Mouse (Mus musculus) neural tube, embryonic 11.5 days (tissue): ENCODE results near the gene D630003M21Rik. TPM values are rescaled to one million over a fixed set of nuclear protein-coding genes. Genes with fewer than 3 reads are reported as not detected.

Experiments used
- ATAC-seq: fragments of 200-750 bp; cut with Nextera tagmentation; 2 replicates; pipeline ENCODE4 v1.8.0; 2017; ENCODE audit warnings: moderate number of reproducible peaks, mild to moderate bottlenecking, moderate TSS enrichment, moderate library complexity; ENCODE audit not compliant: insufficient read depth, low FRiP score, low TSS enrichment
- DNase-seq: peaks from one replicate; pipeline ENCODE4 v3.0.0-alpha.2; 2015; ENCODE audit warnings: low spot score
- H3K27ac ChIP-seq: fragments of 300-500 bp; sonication (generic); 2 replicates; pipeline ENCODE4 v1.5.1; 2014; ENCODE audit warnings: low read depth, mild to moderate bottlenecking, low read length
- H3K27me3 ChIP-seq: fragments of 300-500 bp; sonication (generic); 2 replicates; pipeline ENCODE4 v1.6.1; 2014; ENCODE audit warnings: mild to moderate bottlenecking, low read length, mixed read lengths; ENCODE audit not compliant: control insufficient read depth, insufficient read depth
- H3K36me3 ChIP-seq: fragments of 300-500 bp; sonication (generic); 2 replicates; pipeline ENCODE4 v1.6.1; 2014; ENCODE audit warnings: mild to moderate bottlenecking, low read length, moderate library complexity, mixed read lengths; ENCODE audit not compliant: control insufficient read depth, insufficient read depth
- H3K4me1 ChIP-seq: fragments of 300-500 bp; sonication (generic); 2 replicates; pipeline ENCODE4 v1.6.1; 2014; ENCODE audit warnings: low read length, mixed read lengths; ENCODE audit not compliant: control insufficient read depth, insufficient read depth
- H3K4me2 ChIP-seq: fragments of 300-500 bp; sonication (generic); 2 replicates; pipeline ENCODE4 v1.6.1; 2014; ENCODE audit warnings: low read depth, mild to moderate bottlenecking, moderate library complexity
- H3K4me3 ChIP-seq: fragments of 300-500 bp; sonication (generic); 2 replicates; pipeline ENCODE4 v1.5.1; 2014; ENCODE audit warnings: low read depth, low read length
- H3K9ac ChIP-seq: fragments of 300-500 bp; sonication (generic); 2 replicates; pipeline ENCODE4 v1.6.1; 2014; ENCODE audit warnings: mild to moderate bottlenecking, low read length
- H3K9me3 ChIP-seq: fragments of 300-500 bp; sonication (generic); 2 replicates; pipeline ENCODE4 v1.6.1; 2016; ENCODE audit warnings: low read length; ENCODE audit not compliant: control insufficient read depth
- WGBS: fragments of 180-500 bp; shearing (Covaris S2); extraction: QIAGEN DNeasy Blood & Tissue Kit; methylation state at CpG from one replicate; pipeline ENCODE4 v1.1.7; 2014; 5-methylcytosine and 5-hydroxymethylcytosine counted together
- polyA plus RNA-seq: library from polyadenylated mRNA; unstranded; fragments of >200 nt; fragmentation: Nextera tagmentation; extraction: Ambion mirVana; gene quantifications from 2 replicates; pipeline ENCODE4 v1.2.1, GENCODE M21; 2014

The D630003M21Rik gene
- polyA plus RNA-seq, 1 experiment from 2014 or later: 3.6 TPM

GRCm38 (mm10) chr2:158225301-158225700 lies 3.7 kb downstream of the D630003M21Rik start:
- WGBS: 76% methylated on average over 5 of the region's 5 CpGs
- Histone ChIP-seq H3K36me3 (no peaks in the 10 kb centered on the region), H3K4me2 (no peak overlapping the region), H3K9ac (no peak overlapping the region), H3K9me3 (no peaks in the 10 kb centered on the region), H3K4me1 (0 out of 2 replicates have a peak, but pooled peaks cover 4% of the 10 kb centered on the region), H3K27me3 (0 out of 2 replicates have a peak, but pooled peaks cover 2% of the 10 kb centered on the region), H3K27ac (no peak overlapping the region), H3K4me3 (no peak overlapping the region)
- no peak for ATAC-seq
- no peak for DNase-seq

DNA sequence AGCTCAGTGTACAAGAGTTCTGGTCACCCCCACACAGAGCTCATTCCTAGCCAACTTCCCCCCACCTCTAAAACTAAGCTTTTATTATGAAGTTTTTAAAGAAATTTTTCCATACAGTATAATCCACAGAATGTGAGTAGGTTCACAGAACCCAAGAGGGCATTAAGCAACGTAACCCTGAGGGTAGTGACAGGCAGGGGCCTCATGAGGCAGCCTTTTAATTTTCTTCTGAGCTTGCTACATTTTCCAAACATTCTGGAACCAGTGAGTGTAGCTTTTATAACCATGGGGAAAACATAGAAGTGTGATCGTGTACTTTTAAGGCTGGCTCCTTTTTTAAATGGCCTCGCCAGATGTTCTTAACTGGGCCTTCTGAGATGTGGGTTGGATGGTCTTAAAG lies 5.5 kb downstream of the D630003M21Rik start:
- no peak for DNase-seq
- Histone ChIP-seq H3K27me3 (no peaks in the 10 kb centered on the region), H3K27ac (no peak overlapping the region), H3K9me3 (no peaks in the 10 kb centered on the region), H3K36me3 (no peaks in the 10 kb centered on the region), H3K4me3 (no peak overlapping the region), H3K9ac (no peak overlapping the region), H3K4me2 (no peak overlapping the region), H3K4me1 (no peaks in the 10 kb centered on the region)
- ATAC-seq: no peak
- WGBS: 76% methylated on average over 3 of the region's 3 CpGs

DNA sequence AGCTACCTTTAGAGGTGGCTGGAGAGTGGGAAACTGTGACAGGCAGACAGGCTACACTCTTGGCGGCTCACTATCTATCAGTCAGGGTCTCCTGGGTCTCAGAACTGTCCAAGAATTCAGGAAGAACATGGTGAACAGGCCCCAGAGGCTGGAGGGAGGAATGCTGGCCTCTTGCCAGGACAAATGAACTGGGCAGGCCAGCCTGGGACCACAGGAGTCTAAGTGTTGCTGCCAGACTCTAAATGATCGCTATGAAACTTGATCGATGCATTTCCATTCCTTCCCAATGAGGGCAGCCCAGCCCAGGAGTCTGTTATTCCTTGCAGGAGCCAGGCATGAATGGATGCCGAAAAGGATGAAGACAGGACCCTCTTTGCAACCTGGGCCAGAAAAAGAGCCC lies 6.4 kb downstream of the D630003M21Rik start:
- H3K27me3 ChIP-seq: no peaks in the 10 kb centered on the region
- DNase-seq (no peak), ATAC-seq (no peak)
- H3K36me3 ChIP-seq: no peaks in the 10 kb centered on the region
- H3K9me3 ChIP-seq: no peaks in the 10 kb centered on the region
- H3K4me1 ChIP-seq: no peaks in the 10 kb centered on the region
- WGBS: 68% methylated on average over 4 of the region's 4 CpGs
- no peak overlapping the region for H3K27ac ChIP-seq
- H3K4me3 ChIP-seq: no peak overlapping the region
- H3K9ac ChIP-seq: no peak overlapping the region
- H3K4me2 ChIP-seq: no peak overlapping the region

- DNase-seq (no peak), ATAC-seq (no peak)
- Histone ChIP-seq H3K27me3 (no peaks in the 10 kb centered on the region), H3K27ac (no peak overlapping the region), H3K4me2 (no peak overlapping the region), H3K4me3 (no peak overlapping the region), H3K9me3 (no peaks in the 10 kb centered on the region), H3K4me1 (no peaks in the 10 kb centered on the region), H3K9ac (no peak overlapping the region), H3K36me3 (no peaks in the 10 kb centered on the region)
- WGBS: 91% methylated on average over 9 of the region's 9 CpGs
Measured at GRCm38 (mm10) chr2:158221446-158222084, 7.5 kb downstream of the D630003M21Rik start.

- no peaks in the 10 kb centered on the region for H3K4me1 ChIP-seq
- no peak overlapping the region for H3K4me3 ChIP-seq
- no peaks in the 10 kb centered on the region for H3K27me3 ChIP-seq
- no peak for ATAC-seq
- no peaks in the 10 kb centered on the region for H3K9me3 ChIP-seq
- DNase-seq: no peak
- no peak overlapping the region for H3K9ac ChIP-seq
- WGBS: 93% methylated on average over 2 of the region's 2 CpGs
- H3K36me3 ChIP-seq: no peaks in the 10 kb centered on the region
- H3K27ac ChIP-seq: no peak overlapping the region
- no peak overlapping the region for H3K4me2 ChIP-seq
Measured at GRCm38 (mm10) chr2:158219562-158219961, 9.5 kb downstream of the D630003M21Rik start.

GRCm38 (mm10) chr2:158216510-158216909 lies 12.5 kb downstream of the D630003M21Rik start:
- 93% methylated on average over 8 of the region's 8 CpGs for WGBS
- Histone ChIP-seq H3K4me2 (no peak overlapping the region), H3K4me3 (no peak overlapping the region), H3K9me3 (no peaks in the 10 kb centered on the region), H3K4me1 (no peaks in the 10 kb centered on the region), H3K36me3 (no peaks in the 10 kb centered on the region), H3K9ac (no peak overlapping the region), H3K27me3 (no peaks in the 10 kb centered on the region), H3K27ac (no peak overlapping the region)
- DNase-seq: no peak
- no peak for ATAC-seq

DNA sequence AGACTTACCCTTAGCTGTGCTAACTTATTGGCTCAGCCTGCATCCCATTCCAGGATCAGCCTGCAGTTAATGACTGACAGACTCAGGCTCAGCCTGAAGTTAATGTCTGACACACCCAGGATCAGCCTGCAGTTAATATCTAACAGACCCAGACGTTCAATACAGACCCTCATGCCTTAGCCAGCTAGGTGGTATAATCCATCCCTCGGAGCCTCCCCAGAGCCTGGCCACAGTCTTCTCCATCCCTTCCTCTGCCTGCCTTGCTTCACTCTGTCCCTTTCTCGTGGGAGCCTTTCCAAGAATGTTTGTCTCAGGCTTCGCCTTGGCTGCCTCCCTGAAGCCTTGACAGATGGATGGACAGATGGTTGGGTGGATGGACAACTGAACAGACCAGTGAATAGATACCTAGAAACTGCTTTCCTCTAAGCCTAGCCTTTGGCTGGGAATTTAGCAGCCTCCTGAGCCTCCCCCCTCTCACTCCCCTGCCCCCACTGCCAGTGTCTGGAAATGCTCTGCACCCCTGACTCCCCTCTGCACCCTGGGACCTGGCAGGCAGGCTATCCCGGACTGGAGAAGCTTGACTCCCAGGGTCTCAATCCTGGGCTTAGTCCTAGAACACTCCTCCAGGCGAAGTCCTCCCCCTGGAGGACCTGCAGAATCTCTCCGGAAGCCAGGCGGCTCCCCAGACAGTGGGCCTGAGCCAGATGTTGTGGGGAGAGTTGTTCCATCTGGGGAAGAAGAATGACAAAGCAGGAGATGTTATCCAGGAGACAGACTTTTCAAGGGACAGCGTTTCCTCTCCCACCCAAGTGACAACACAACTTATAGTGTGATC lies 13.5 kb downstream of the D630003M21Rik start:
- ATAC-seq (no peak), DNase-seq (no peak)
- no peak overlapping the region for H3K9ac ChIP-seq
- no peak overlapping the region for H3K4me3 ChIP-seq
- H3K36me3 ChIP-seq: no peaks in the 10 kb centered on the region
- no peaks in the 10 kb centered on the region for H3K9me3 ChIP-seq
- H3K4me1 ChIP-seq: no peaks in the 10 kb centered on the region
- H3K27ac ChIP-seq: no peak overlapping the region
- H3K27me3 ChIP-seq: no peaks in the 10 kb centered on the region
- 57% methylated on average over 9 of the region's 9 CpGs for WGBS
- no peak overlapping the region for H3K4me2 ChIP-seq

- H3K27ac ChIP-seq: no peak overlapping the region
- H3K9ac ChIP-seq: no peak overlapping the region
- DNase-seq (no peak), ATAC-seq (no peak)
- H3K4me2 ChIP-seq: no peak overlapping the region
- no peak overlapping the region for H3K4me3 ChIP-seq
- H3K27me3 ChIP-seq: no peaks in the 10 kb centered on the region
- H3K36me3 ChIP-seq: no peaks in the 10 kb centered on the region
- H3K4me1 ChIP-seq: no peaks in the 10 kb centered on the region
- H3K9me3 ChIP-seq: no peaks in the 10 kb centered on the region
- 65% methylated on average over 4 of the region's 4 CpGs for WGBS
Measured at GRCm38 (mm10) chr2:158211764-158212471, 17.1 kb downstream of the D630003M21Rik start.
